Mouse (Mus musculus): ENCODE data around the gene Nlrp6.

Nlrp6 gene

DNA sequence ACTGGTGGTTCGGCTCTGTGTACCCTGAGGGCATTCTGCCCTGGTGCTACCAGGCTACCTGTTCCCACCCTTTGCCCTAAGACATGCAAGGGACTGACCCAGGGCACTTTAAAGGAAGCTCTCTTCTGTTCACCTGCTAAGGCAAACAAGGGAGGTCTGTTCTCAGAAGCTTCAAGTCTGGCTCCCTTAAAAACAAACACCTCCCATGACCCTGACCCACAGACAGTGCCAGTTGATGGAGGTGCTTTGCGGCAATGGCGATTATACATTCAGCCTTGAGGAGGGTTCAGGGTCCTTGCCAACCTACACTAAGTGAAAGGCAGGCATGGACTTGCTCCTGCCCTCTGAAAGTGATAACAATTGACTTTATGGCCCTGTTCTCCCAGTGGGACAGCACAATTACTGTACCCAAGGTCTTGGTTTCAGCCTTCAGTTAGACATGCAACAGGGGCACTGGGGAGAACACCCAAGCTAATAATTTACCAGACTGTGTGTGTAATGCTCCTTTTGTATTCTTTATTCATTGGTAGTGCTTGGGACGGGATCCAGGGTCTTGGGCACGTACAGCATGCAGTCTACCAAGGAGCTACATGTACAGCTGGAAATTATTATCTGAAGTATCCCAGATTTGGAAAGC is 7.7 kb upstream of the Nlrp6 start:
- DNase-seq (ENCODE audit: low read depth, low spot score), result no peak

GRCm38 (mm10) chr7:140914031-140914690 is 6.5 kb upstream of the Nlrp6 start:
- no peak for DNase-seq (ENCODE audit: low read depth, low spot score)

- DNase-seq (ENCODE audit: low read depth, low spot score), result no peak
Observed at GRCm38 (mm10) chr7:140919911-140920310, 791 bp upstream of the Nlrp6 start.

- no peak for DNase-seq (ENCODE audit: low read depth, low spot score)
Observed at GRCm38 (mm10) chr7:140921225-140921975, 698 bp downstream of the Nlrp6 start.

GRCm38 (mm10) chr7:140922398-140923069 is 1.8 kb downstream of the Nlrp6 start:
- no peak for DNase-seq (ENCODE audit: low read depth, low spot score)

GRCm38 (mm10) chr7:140923070-140923775 is 2.5 kb downstream of the Nlrp6 start:
- DNase-seq (ENCODE audit: low read depth, low spot score), result no peak

GRCm38 (mm10) chr7:140927181-140927580 is 6.5 kb downstream of the Nlrp6 start:
- no peak for DNase-seq (ENCODE audit: low read depth, low spot score)

DNA sequence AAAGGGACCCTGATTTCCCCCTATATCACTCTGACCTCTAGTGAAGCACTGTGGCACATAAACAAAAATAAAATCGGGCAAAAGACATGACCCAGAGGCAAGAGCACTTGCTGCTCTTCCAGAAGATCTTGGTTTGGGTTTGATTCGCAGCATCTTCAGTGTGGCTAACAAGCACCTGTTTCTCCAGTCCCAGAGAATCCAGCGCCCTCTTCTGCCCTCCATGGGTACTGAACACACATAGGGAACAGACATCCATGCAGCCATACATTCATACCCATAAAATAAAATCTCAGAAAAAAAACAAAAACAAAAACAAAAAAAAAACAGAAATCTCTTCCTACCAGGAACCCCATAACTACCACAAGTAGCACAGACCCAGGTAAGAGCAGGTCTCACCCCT is 17.7 kb downstream of the Nlrp6 start:
- DNase-seq (ENCODE audit: low read depth, low spot score), result no peak

DNA sequence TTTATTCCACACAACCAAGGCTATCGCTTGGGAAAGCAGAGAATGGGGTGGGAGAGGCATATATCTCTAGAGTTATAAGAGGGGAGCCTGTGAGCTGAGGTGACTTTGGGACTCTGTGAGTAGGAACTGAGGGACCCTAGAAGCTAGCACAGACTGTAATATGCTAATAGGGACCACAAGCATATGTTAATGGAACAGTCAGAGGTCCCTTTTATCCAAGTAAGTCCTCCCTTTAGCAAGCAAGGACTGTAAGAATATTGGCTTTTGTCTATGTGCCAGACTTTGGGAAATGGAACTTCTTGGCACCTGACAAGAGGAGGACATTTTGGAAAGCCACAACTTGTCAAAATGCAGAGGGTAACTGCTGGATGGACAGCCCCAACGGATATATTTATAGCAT is 18.2 kb downstream of the Nlrp6 start:
- DNase-seq (ENCODE audit: low read depth, low spot score), result no peak

GRCm38 (mm10) chr7:140939669-140940171 is 19.0 kb downstream of the Nlrp6 start:
- DNase-seq (ENCODE audit: low read depth, low spot score), result no peak

- no peak for DNase-seq (ENCODE audit: low read depth, low spot score)
Observed at GRCm38 (mm10) chr7:140941222-140942051, 20.7 kb downstream of the Nlrp6 start, which contains the start of gene Pgghg. Pgghg (plus strand) TSS chr7:140941391.

DNA sequence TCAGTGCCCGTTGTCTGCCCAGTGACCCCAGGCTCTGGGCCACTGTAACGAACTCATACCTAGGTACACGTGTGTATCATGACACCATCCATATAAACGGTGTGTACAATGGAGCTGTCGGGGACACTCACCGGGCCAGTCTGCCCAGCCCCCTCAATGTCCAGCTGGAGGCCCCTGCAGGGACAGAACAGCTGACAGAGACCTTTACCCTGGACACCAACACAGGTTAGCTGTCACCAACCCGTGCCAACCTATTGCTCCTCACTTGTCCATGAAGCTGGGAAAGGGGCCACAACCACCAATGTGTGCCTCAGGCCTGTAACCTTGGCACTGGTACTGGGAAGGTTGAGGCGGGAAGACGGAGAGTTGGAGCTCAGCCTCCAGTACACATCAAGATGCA is 21.6 kb downstream of the Nlrp6 start:
- DNase-seq (ENCODE audit: low read depth, low spot score), result no peak

- no peak for DNase-seq (ENCODE audit: low read depth, low spot score)
Observed at GRCm38 (mm10) chr7:140942811-140943210, 22.1 kb downstream of the Nlrp6 start.

DNA sequence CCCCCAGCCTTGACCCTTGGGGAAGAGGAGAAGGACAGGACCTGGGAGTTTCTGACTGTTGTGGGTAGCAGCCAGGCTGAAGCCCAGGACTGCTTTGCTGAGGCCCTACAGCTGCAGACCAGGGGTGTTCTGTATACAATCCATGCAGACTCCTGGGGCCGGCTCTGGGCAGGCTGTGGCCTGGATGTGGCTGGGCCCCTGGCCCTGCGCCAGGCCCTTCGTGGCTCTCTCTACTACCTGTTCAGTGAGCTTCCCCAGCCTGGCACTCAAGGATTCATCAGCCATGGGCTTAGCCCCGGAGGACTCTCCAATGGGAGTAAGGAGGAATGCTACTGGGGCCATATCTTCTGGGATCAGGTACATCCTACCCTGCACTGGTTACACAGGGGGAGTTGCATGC is 22.7 kb downstream of the Nlrp6 start:
- DNase-seq (ENCODE audit: low read depth, low spot score), result no peak

DNA sequence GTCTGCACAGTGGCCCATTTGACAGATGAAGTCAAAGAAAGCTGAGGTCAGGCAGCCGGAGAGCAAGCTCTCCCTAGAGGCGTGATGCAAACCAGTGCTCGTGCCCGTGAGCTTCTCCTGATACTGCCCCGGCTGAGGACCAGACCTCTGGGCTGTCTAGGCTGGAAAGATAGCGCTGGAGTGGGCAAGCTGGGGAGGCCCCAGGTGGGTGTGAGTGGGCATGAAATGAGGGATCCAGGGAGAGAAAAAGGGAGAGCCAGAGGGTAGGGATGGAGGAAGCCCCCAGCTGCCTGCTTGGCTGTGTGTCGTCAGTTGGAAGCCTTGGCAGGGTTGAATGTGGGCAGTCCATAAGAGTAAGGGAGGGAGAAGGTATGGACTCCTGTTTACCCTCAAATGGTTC is 23.5 kb downstream of the Nlrp6 start:
- no peak for DNase-seq (ENCODE audit: low read depth, low spot score)

- no peak for DNase-seq (ENCODE audit: low read depth, low spot score)
Observed at GRCm38 (mm10) chr7:140945247-140945646, 24.5 kb downstream of the Nlrp6 start.

DNA sequence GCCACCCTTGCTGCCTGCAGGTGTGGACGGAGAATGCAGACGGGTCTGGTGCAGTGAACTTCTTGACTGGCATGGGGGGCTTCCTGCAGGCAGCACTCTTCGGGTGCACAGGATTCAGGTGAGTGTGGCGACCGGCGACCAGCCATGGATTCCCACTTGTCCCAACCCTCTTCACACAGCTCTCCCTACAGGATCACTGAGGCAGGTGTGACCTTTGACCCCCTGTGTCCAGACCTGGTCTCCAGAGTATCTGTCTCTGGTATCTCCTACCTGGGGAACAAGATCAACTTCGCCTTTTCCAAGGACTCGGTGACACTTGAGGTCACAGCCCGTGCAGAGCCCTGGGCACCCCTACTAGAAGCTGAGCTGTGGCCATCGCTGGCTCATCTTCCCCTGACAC is 25.6 kb downstream of the Nlrp6 start:
- no peak for DNase-seq (ENCODE audit: low read depth, low spot score)

GRCm38 (mm10) chr7:140946980-140947379 is 26.3 kb downstream of the Nlrp6 start:
- DNase-seq (ENCODE audit: low read depth, low spot score), result no peak

DNA sequence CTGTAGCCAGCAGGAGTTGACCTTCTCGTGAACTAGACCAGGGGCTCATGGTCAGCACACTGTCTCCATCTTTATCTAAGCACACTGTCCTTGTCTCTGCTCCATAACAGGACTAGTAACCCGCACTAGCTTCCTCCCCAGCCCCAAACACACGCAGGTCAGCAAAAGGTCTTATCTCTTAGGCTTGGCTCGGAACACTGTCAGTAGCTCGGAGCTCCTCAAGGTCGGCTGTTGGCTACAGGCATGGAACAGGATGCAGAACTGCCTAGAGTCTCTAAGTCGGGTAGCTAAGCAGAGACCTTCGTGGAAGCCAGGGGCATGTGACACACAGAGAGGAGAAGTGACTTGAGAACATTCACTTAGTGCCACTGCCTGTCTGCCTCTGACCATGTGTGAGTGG is 27.5 kb downstream of the Nlrp6 start:
- DNase-seq (ENCODE audit: low read depth, low spot score), result no peak

GRCm38 (mm10) chr7:140949255-140949654 is 28.6 kb downstream of the Nlrp6 start:
- DNase-seq (ENCODE audit: low read depth, low spot score), result no peak
